Mouse (Mus musculus): ENCODE results near the gene Mrpl44. TPM values are rescaled to one million over a fixed set of nuclear protein-coding genes. Genes with fewer than 3 reads are reported as not detected.

The Mrpl44 gene
- total and polyA plus RNA-seq, 2 experiments = 9.2 to 22.7 TPM

DNA sequence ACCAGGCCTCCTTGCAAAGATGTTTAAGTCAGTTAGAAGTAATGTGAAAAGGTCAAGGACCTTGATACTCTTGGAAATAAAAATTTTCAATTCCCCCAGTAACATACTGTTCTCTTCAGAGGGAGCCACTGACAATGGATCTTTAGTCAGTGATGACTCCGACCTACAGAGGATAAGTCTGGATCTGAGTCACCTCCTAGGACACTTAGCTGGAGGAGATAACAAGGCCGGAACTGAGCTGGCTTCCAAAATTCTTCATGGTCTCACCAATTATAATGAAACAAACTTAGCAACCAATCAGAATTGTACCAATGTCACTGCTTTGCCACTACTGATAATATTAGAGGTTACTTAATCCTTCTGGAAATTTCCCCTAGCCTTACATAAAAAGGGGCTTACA lies 11.8 kb upstream of the Mrpl44 start:
- Histone ChIP-seq H3K9ac (ENCODE audit: low read depth, low read length) (no peak overlapping the region), H3K27me3 (ENCODE audit: control insufficient read depth, insufficient read depth, low read length) (no peaks in the 10 kb centered on the region), H3K4me1 (ENCODE audit: control insufficient read depth, insufficient read depth, low read length) (peaks cover 6% of the 10 kb centered on the region; the same call in 1 of the 2 replicates), H3K79me2 (ENCODE audit: control insufficient read depth, insufficient read depth, low read length) (peaks cover 14% of the 10 kb centered on the region), H3K4me3 (ENCODE audit: insufficient read depth, low read depth, low read length) (no peak overlapping the region), H3K27ac (replicated peaks; ENCODE audit: insufficient read depth, low read depth, low read length) (no peak overlapping the region), H3K36me3 (ENCODE audit: control insufficient read depth, insufficient read depth, low read length) (no peaks in the 10 kb centered on the region)
- 75% methylated on average over 2 of the region's 2 CpGs for WGBS
- no peak for DNase-seq (ENCODE audit: extremely low read depth, low read depth, low spot score)
- TF ChIP-seq POLR2A (IDR thresholded peaks at IDR 0.05; ENCODE audit: extremely low read depth, insufficient read depth, low read length) (no peak), CTCF (IDR thresholded peaks at IDR 0.05; ENCODE audit: low read depth, low read length) (no peak)

DNA sequence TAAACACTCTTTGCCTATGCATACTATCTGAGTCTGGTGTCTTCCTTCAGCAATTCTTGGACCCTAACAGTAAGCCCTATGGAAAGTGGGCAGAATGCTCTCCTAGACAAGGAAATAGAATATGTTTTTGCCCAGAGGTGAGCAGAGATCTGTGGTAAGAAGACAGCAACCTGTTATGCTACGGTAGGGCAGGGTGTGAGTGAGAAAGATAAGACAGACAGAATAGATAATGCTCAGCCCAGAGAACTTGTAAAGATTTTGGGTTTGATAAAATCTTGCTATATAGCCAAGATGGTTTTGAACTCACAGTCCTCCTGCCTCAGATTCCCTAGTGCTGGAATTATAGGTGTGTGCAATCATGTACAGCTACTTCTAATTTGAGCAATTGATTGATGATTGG lies 11.3 kb upstream of the Mrpl44 start:
- DNase-seq (ENCODE audit: extremely low read depth, low read depth, low spot score) = no peak
- Histone ChIP-seq H3K9ac (ENCODE audit: low read depth, low read length) (no peak overlapping the region), H3K79me2 (ENCODE audit: control insufficient read depth, insufficient read depth, low read length) (peaks cover 14% of the 10 kb centered on the region), H3K27ac (replicated peaks; ENCODE audit: insufficient read depth, low read depth, low read length) (no peak overlapping the region), H3K4me1 (ENCODE audit: control insufficient read depth, insufficient read depth, low read length) (peaks cover 6% of the 10 kb centered on the region; the same call in 1 of the 2 replicates), H3K27me3 (ENCODE audit: control insufficient read depth, insufficient read depth, low read length) (no peaks in the 10 kb centered on the region), H3K36me3 (ENCODE audit: control insufficient read depth, insufficient read depth, low read length) (no peaks in the 10 kb centered on the region), H3K4me3 (ENCODE audit: insufficient read depth, low read depth, low read length) (no peak overlapping the region)
- 83% methylated on average over 1 of the region's 1 CpGs for WGBS
- TF ChIP-seq CTCF (IDR thresholded peaks at IDR 0.05; ENCODE audit: low read depth, low read length) (no peak), POLR2A (IDR thresholded peaks at IDR 0.05; ENCODE audit: extremely low read depth, insufficient read depth, low read length) (no peak)

DNA sequence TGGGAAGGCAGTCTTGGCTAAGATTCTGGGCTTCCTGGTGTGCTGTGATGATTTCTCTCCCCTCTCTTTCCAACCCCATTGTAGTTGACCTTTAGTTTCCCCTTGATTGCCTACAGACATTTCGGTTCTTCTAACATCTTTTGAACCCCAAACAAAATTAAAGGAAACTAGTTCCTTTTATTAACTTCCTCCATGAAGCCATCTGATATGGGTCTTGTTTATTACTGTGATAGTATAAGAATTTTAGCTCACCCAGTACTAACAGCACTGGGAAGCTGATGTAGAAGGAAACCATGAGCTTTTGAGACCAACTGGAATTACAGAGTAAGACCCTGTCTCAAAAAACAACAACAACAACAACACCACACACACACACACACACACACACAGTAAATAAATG lies 7.6 kb upstream of the Mrpl44 start:
- Histone ChIP-seq H3K27ac (replicated peaks; ENCODE audit: insufficient read depth, low read depth, low read length) (no peak overlapping the region), H3K36me3 (ENCODE audit: control insufficient read depth, insufficient read depth, low read length) (no peaks in the 10 kb centered on the region), H3K4me1 (ENCODE audit: control insufficient read depth, insufficient read depth, low read length) (no peaks in the 10 kb centered on the region), H3K4me3 (ENCODE audit: insufficient read depth, low read depth, low read length) (no peak overlapping the region), H3K27me3 (ENCODE audit: control insufficient read depth, insufficient read depth, low read length) (no peaks in the 10 kb centered on the region), H3K9ac (ENCODE audit: low read depth, low read length) (no peak overlapping the region), H3K79me2 (ENCODE audit: control insufficient read depth, insufficient read depth, low read length) (no peaks in the 10 kb centered on the region)
- DNase-seq (ENCODE audit: extremely low read depth, low read depth, low spot score) = no peak
- 48% methylated on average over 1 of the region's 1 CpGs for WGBS
- no peak for TF ChIP-seq CTCF (IDR thresholded peaks at IDR 0.05; ENCODE audit: low read depth, low read length)
- TF ChIP-seq POLR2A (IDR thresholded peaks at IDR 0.05; ENCODE audit: extremely low read depth, insufficient read depth, low read length) = no peak

- peaks cover 12% of the 10 kb centered on the region for H3K36me3 ChIP-seq (ENCODE audit: control insufficient read depth, insufficient read depth, low read length)
- H3K9ac ChIP-seq (ENCODE audit: low read depth, low read length) = no peak overlapping the region
- no peak for DNase-seq (ENCODE audit: extremely low read depth, low read depth, low spot score)
- TF ChIP-seq POLR2A (IDR thresholded peaks at IDR 0.05; ENCODE audit: extremely low read depth, insufficient read depth, low read length) = no peak
- no peak for TF ChIP-seq CTCF (IDR thresholded peaks at IDR 0.05; ENCODE audit: low read depth, low read length)
- no peaks in the 10 kb centered on the region for H3K27me3 ChIP-seq (ENCODE audit: control insufficient read depth, insufficient read depth, low read length)
- no peak overlapping the region for H3K27ac ChIP-seq (replicated peaks; ENCODE audit: insufficient read depth, low read depth, low read length)
- H3K4me1 ChIP-seq (ENCODE audit: control insufficient read depth, insufficient read depth, low read length) = peaks cover 1% of the 10 kb centered on the region; the same call in 1 of the 2 replicates
- no peak overlapping the region for H3K4me3 ChIP-seq (ENCODE audit: insufficient read depth, low read depth, low read length)
- 87% methylated on average over 4 of the region's 4 CpGs for WGBS
- 0 out of 2 replicates have a peak, but pooled peaks cover 2% of the 10 kb centered on the region for H3K79me2 ChIP-seq (ENCODE audit: control insufficient read depth, insufficient read depth, low read length)
These were observed 1.5 kb upstream of the Mrpl44 start for GRCm38 (mm10) chr1:79774164-79774780.

- TF ChIP-seq POLR2A (IDR thresholded peaks at IDR 0.05; ENCODE audit: extremely low read depth, insufficient read depth, low read length) (no peak), CTCF (IDR thresholded peaks at IDR 0.05; ENCODE audit: low read depth, low read length) (no peak)
- H3K4me3 ChIP-seq (ENCODE audit: insufficient read depth, low read depth, low read length) = no peak overlapping the region
- peaks cover 1% of the 10 kb centered on the region; the same call in 1 of the 2 replicates for H3K4me1 ChIP-seq (ENCODE audit: control insufficient read depth, insufficient read depth, low read length)
- no peak overlapping the region for H3K9ac ChIP-seq (ENCODE audit: low read depth, low read length)
- peaks cover 40% of the 10 kb centered on the region for H3K36me3 ChIP-seq (ENCODE audit: control insufficient read depth, insufficient read depth, low read length)
- H3K27ac ChIP-seq (replicated peaks; ENCODE audit: insufficient read depth, low read depth, low read length) = no peak overlapping the region
- H3K27me3 ChIP-seq (ENCODE audit: control insufficient read depth, insufficient read depth, low read length) = no peaks in the 10 kb centered on the region
- no peak for DNase-seq (ENCODE audit: extremely low read depth, low read depth, low spot score)
- 71% methylated on average over 11 of the region's 11 CpGs for WGBS
- 0 out of 2 replicates have a peak, but pooled peaks cover 2% of the 10 kb centered on the region for H3K79me2 ChIP-seq (ENCODE audit: control insufficient read depth, insufficient read depth, low read length)
These were observed 2.2 kb downstream of the Mrpl44 start for GRCm38 (mm10) chr1:79778011-79778410.

- Histone ChIP-seq H3K79me2 (ENCODE audit: control insufficient read depth, insufficient read depth, low read length) (no peaks in the 10 kb centered on the region), H3K4me3 (ENCODE audit: insufficient read depth, low read depth, low read length) (no peak overlapping the region), H3K27ac (replicated peaks; ENCODE audit: insufficient read depth, low read depth, low read length) (no peak overlapping the region), H3K36me3 (ENCODE audit: control insufficient read depth, insufficient read depth, low read length) (peaks cover 41% of the 10 kb centered on the region), H3K9ac (ENCODE audit: low read depth, low read length) (no peak overlapping the region), H3K27me3 (ENCODE audit: control insufficient read depth, insufficient read depth, low read length) (no peaks in the 10 kb centered on the region), H3K4me1 (ENCODE audit: control insufficient read depth, insufficient read depth, low read length) (no peaks in the 10 kb centered on the region)
- TF ChIP-seq CTCF (IDR thresholded peaks at IDR 0.05; ENCODE audit: low read depth, low read length) = peak; percentile 27; the same call in 1 of the 2 replicates
- no peak for TF ChIP-seq POLR2A (IDR thresholded peaks at IDR 0.05; ENCODE audit: extremely low read depth, insufficient read depth, low read length)
- 91% methylated on average over 3 of the region's 3 CpGs for WGBS
- no peak for DNase-seq (ENCODE audit: extremely low read depth, low read depth, low spot score)
These were observed 6.6 kb downstream of the Mrpl44 start for GRCm38 (mm10) chr1:79782433-79782832.

All from liver, adult 2 months (tissue).